Mouse (Mus musculus) heart, embryonic 12.5 days (tissue): ENCODE measurements at regions not wholly inside any gene's neighbourhood (a gene's known extent, or its start where the extent isn't known, plus 50 kb on each side); places are given as distances from the start of the nearest gene placed in this dataset.
A peak's percentile ranks its signal among the peaks of the same experiment; 100 is the strongest.

ENCODE experiments used
- ATAC-seq: fragments of 200-750 bp; cut with Nextera tagmentation; 2 replicates; pipeline ENCODE4 v1.8.0; 2017; ENCODE audit warnings: moderate TSS enrichment, moderate library complexity; ENCODE audit not compliant: insufficient number of reproducible peaks, low FRiP score
- H3K27ac ChIP-seq: fragments of 300-500 bp; sonication (generic); 2 replicates; pipeline ENCODE4 v1.5.1; 2016; ENCODE audit warnings: mild to moderate bottlenecking, moderate library complexity; ENCODE audit not compliant: poor library complexity, severe bottlenecking
- H3K27me3 ChIP-seq: fragments of 300-500 bp; sonication (generic); replicated peaks from 2 replicates; pipeline ENCODE4 v1.6.1; 2016; ENCODE audit warnings: mild to moderate bottlenecking, moderate library complexity
- H3K36me3 ChIP-seq: fragments of 300-500 bp; sonication (generic); 2 replicates; pipeline ENCODE4 v1.6.1; 2016; ENCODE audit warnings: mild to moderate bottlenecking, moderate library complexity
- H3K4me1 ChIP-seq: fragments of 300-500 bp; sonication (generic); replicated peaks from 2 replicates; pipeline ENCODE4 v1.6.1; 2016; ENCODE audit warnings: mild to moderate bottlenecking
- H3K4me2 ChIP-seq: fragments of 300-500 bp; sonication (generic); 2 replicates; pipeline ENCODE4 v1.6.1; 2016; ENCODE audit warnings: mild to moderate bottlenecking, moderate library complexity
- H3K4me3 ChIP-seq: fragments of 300-500 bp; sonication (generic); 2 replicates; pipeline ENCODE4 v1.5.1; 2016; ENCODE audit warnings: mild to moderate bottlenecking
- H3K9ac ChIP-seq: fragments of 300-500 bp; sonication (generic); 2 replicates; pipeline ENCODE4 v1.6.1; 2016; ENCODE audit warnings: mild to moderate bottlenecking, moderate library complexity
- H3K9me3 ChIP-seq: fragments of 300-500 bp; sonication (generic); replicated peaks from 2 replicates; pipeline ENCODE4 v1.6.1; 2016; ENCODE audit warnings: mild to moderate bottlenecking, moderate library complexity
- WGBS: fragments of 180-500 bp; shearing (Covaris S2); methylation state at CpG from one replicate; pipeline ENCODE4 v1.1.7; 2016; 5-methylcytosine and 5-hydroxymethylcytosine counted together

DNA sequence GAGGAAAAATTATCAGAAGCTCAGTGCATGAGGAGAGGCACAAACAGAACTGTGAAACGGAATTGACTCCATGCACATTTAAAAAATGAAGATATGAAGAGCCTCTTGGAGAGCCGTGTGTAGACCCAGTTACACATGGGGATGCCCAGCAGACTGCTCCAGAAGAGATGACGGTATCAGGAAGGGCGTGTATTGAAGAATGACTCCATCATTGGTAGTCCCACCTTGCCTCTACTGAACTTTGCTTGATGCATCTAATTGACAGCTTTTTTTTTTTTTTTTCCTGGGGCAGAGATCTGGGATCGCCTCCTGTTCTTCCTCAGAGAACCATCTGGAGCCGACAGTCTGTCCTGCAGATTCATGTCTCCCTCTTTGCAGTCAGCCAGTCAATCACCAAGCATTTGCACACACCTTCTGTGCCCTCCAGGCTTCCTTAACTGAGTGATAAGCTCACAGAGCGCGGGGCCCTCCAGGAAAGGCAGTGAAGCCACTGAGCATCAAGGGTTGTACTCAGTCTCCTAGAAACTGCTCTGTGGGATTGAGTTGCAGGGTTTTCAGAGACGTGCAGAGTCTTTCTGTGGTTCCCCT lies 57.6 kb upstream of the D1Pas1 start:
- WGBS: 48% methylated on average over 9 of the region's 9 CpGs
- no peak overlapping the region for H3K27ac ChIP-seq
- ATAC-seq: no peak

GRCm38 (mm10) chr1:186909073-186909472 lies 58.1 kb upstream of the D1Pas1 start:
- 88% methylated on average over 9 of the region's 9 CpGs for WGBS
- no peak for ATAC-seq
- Histone ChIP-seq H3K4me2 (no peak overlapping the region), H3K9me3 (no peaks in the 10 kb centered on the region), H3K4me3 (no peak overlapping the region), H3K27ac (no peak overlapping the region), H3K4me1 (no peaks in the 10 kb centered on the region), H3K27me3 (no peaks in the 10 kb centered on the region), H3K9ac (no peak overlapping the region), H3K36me3 (no peaks in the 10 kb centered on the region)

More for the DNA sequence above, 57.6 kb upstream of the D1Pas1 start:
- no peaks in the 10 kb centered on the region for H3K9me3 ChIP-seq
- no peak overlapping the region for H3K4me2 ChIP-seq
- no peaks in the 10 kb centered on the region for H3K27me3 ChIP-seq
- H3K9ac ChIP-seq: no peak overlapping the region
- H3K4me3 ChIP-seq: no peak overlapping the region
- H3K36me3 ChIP-seq: no peaks in the 10 kb centered on the region
- no peaks in the 10 kb centered on the region for H3K4me1 ChIP-seq

DNA sequence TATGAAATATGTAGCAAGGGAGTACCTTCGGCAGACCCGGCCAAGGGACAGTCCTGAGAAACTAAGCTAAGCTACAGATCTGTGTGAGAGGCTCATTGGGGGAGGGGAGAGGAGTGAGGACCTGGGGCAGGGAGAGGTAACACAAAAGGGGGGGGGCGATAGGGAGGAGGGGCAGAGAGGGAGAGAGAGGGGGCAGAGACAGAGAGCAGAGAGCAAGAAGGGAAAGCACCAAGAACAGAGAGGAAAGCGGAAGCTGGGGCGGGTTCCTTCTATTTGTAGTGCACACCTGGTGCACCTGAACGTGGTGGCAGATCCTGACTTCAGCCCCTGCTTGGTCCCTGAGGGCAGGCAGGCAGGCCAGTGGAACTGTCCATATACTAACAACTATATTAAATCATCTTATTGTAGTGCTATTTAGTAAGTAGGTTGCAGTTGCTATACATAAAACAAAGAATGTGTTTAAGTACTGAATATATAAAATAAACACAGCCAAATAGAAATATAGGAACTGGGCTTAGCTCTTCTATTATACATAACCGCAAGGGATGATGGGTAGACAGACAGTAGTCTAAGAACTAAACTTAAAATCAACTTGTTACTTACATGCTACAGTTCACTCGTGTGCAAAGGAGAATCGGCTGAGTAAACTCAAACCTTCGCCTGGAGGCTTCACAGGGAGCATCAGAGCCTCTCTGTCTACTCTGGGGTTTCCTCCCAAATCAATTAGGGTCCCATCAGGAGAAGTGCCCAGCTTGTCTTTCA lies 59.6 kb upstream of the D1Pas1 start:
- no peak for ATAC-seq
- H3K27me3 ChIP-seq: no peaks in the 10 kb centered on the region
- no peaks in the 10 kb centered on the region for H3K4me1 ChIP-seq
- 76% methylated on average over 9 of the region's 10 CpGs for WGBS
- H3K4me3 ChIP-seq: no peak overlapping the region
- H3K9me3 ChIP-seq: no peaks in the 10 kb centered on the region
- no peak overlapping the region for H3K27ac ChIP-seq
- no peak overlapping the region for H3K4me2 ChIP-seq
- H3K9ac ChIP-seq: no peak overlapping the region
- H3K36me3 ChIP-seq: no peaks in the 10 kb centered on the region

GRCm38 (mm10) chr1:186905942-186906341 lies 61.3 kb upstream of the D1Pas1 start:
- H3K9ac ChIP-seq: no peak overlapping the region
- WGBS: 85% methylated on average over 7 of the region's 7 CpGs
- no peaks in the 10 kb centered on the region for H3K36me3 ChIP-seq
- H3K4me1 ChIP-seq: no peaks in the 10 kb centered on the region
- no peak for ATAC-seq
- H3K4me2 ChIP-seq: no peak overlapping the region
- H3K4me3 ChIP-seq: no peak overlapping the region
- no peaks in the 10 kb centered on the region for H3K9me3 ChIP-seq
- H3K27me3 ChIP-seq: no peaks in the 10 kb centered on the region
- no peak overlapping the region for H3K27ac ChIP-seq

DNA sequence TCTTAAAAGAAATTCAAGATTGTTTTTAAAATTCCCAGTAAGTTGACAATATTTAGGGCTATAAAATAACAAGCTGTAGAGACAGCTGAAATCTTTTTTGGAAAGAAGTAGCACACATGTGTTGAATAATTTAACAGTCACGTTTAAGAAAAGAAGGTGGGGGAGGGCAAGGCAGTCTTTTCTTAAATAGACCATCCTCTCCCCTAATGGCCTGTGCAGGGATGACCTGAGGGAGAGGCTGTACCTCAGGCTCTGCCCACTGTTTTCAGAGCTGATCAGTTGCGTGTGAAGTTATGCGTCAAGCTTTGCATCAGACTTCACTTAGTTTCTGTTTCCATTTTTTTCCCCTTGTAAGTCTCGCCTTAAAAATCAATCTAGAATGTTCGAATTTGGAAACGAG lies 65.7 kb upstream of the D1Pas1 start:
- 77% methylated on average over 6 of the region's 6 CpGs for WGBS
- H3K4me1 ChIP-seq: no peaks in the 10 kb centered on the region
- H3K9me3 ChIP-seq: no peaks in the 10 kb centered on the region
- no peak for ATAC-seq
- no peak overlapping the region for H3K27ac ChIP-seq
- H3K9ac ChIP-seq: no peak overlapping the region
- H3K4me2 ChIP-seq: no peak overlapping the region
- H3K36me3 ChIP-seq: no peaks in the 10 kb centered on the region
- H3K27me3 ChIP-seq: no peaks in the 10 kb centered on the region
- H3K4me3 ChIP-seq: no peak overlapping the region

DNA sequence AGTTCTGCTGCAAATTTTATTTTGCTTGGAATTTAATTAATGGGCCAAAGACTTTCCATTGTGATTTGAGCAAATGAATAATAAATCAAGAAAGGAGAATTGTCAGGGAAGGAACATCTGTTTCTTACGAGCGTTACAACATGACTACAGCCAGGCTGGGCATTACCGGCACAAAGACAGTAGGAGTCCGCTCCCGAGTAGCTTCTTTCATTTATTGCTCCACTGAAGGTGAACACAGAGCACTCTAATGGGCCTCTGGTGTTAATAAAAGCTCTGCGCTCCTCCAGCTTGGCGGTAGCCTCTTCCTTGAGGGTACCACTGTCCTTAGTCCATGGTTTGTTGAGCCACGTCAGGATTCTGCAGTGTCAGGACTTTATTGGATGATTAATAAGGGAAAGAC lies 69.0 kb upstream of the D1Pas1 start:
- Histone ChIP-seq H3K9ac (no peak overlapping the region), H3K4me3 (no peak overlapping the region)
- WGBS: 85% methylated on average over 8 of the region's 8 CpGs

DNA sequence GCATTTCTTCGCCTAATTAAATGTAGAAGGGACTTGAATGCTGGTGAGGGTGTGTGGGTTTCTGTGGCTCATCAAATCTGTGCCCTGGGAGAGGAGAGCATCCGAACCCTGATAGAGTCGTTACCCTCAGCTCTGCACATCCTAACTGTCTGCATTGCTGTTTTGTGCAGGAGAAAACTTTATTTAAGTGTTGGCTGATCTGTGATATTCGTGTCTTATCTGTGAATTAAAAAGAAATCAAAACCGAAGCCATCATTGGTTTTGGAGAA lies 77.7 kb upstream of the D1Pas1 start:
- no peak overlapping the region for H3K27ac ChIP-seq

More for the DNA sequence above, 69.0 kb upstream of the D1Pas1 start:
- Histone ChIP-seq H3K27ac (no peak overlapping the region), H3K4me2 (no peak overlapping the region), H3K9me3 (no peaks in the 10 kb centered on the region; the same call in 1 of the 2 replicates), H3K4me1 (no peaks in the 10 kb centered on the region), H3K36me3 (no peaks in the 10 kb centered on the region), H3K27me3 (no peaks in the 10 kb centered on the region)
- no peak for ATAC-seq

GRCm38 (mm10) chr1:186888767-186889583 lies 78.2 kb upstream of the D1Pas1 start:
- peaks cover 15% of the 10 kb centered on the region for H3K4me1 ChIP-seq
- H3K36me3 ChIP-seq: no peaks in the 10 kb centered on the region
- H3K9me3 ChIP-seq: peaks cover 11% of the 10 kb centered on the region
- no peak overlapping the region for H3K9ac ChIP-seq
- no peaks in the 10 kb centered on the region for H3K27me3 ChIP-seq
- peak overlapping the region; percentile 52 for H3K4me2 ChIP-seq
- 0 out of 2 replicates have a peak, but pooled peaks have one; percentile 45 for ATAC-seq
- H3K4me3 ChIP-seq: no peak overlapping the region
- 41% methylated on average over 11 of the region's 11 CpGs for WGBS
- H3K27ac ChIP-seq: peak overlapping the region; percentile 73

More for the DNA sequence above, 77.7 kb upstream of the D1Pas1 start:
- Histone ChIP-seq H3K9me3 (peaks cover 11% of the 10 kb centered on the region), H3K9ac (no peak overlapping the region), H3K4me3 (no peak overlapping the region), H3K36me3 (no peaks in the 10 kb centered on the region), H3K4me2 (no peak overlapping the region), H3K27me3 (no peaks in the 10 kb centered on the region), H3K4me1 (peaks cover 15% of the 10 kb centered on the region)
- WGBS: 72% methylated on average over 5 of the region's 5 CpGs
- ATAC-seq: no peak

DNA sequence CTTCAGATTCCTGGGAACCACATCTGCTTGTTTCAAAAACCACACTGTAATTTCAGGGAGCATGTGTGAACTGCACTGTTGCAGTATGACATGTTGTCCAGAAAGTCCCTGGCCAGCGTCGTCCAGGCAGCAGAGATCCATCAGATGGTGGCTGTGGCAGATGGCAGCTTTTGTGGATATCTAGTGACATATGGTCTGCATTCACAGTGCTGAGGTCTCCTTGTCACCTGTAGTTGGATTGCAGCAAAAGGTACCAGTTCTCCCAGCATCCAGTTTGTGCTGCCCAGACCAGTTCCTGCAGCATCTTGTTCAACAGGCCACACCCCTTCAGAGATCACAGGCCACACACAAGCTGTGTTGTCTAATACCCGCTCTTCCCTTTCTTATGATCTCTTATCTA lies 80.1 kb upstream of the D1Pas1 start:
- H3K36me3 ChIP-seq: no peaks in the 10 kb centered on the region
- 63% methylated on average over 3 of the region's 3 CpGs for WGBS
- H3K4me2 ChIP-seq: no peak overlapping the region
- peaks cover 4% of the 10 kb centered on the region; the same call in 1 of the 2 replicates for H3K9me3 ChIP-seq
- peaks cover 15% of the 10 kb centered on the region for H3K4me1 ChIP-seq
- H3K27me3 ChIP-seq: no peaks in the 10 kb centered on the region
- ATAC-seq: no peak
- no peak overlapping the region for H3K9ac ChIP-seq
- H3K4me3 ChIP-seq: no peak overlapping the region
- H3K27ac ChIP-seq: no peak overlapping the region

- H3K27ac ChIP-seq: no peak overlapping the region
- no peaks in the 10 kb centered on the region for H3K9me3 ChIP-seq
- 75% methylated on average over 2 of the region's 2 CpGs for WGBS
- no peak for ATAC-seq
- H3K9ac ChIP-seq: no peak overlapping the region
- no peak overlapping the region for H3K4me2 ChIP-seq
- no peaks in the 10 kb centered on the region for H3K27me3 ChIP-seq
- no peaks in the 10 kb centered on the region for H3K4me1 ChIP-seq
- H3K36me3 ChIP-seq: no peaks in the 10 kb centered on the region
- no peak overlapping the region for H3K4me3 ChIP-seq
These were observed 86.8 kb upstream of the D1Pas1 start for GRCm38 (mm10) chr1:186880391-186880790.

- H3K4me1 ChIP-seq: no peaks in the 10 kb centered on the region
- no peaks in the 10 kb centered on the region for H3K27me3 ChIP-seq
- H3K4me3 ChIP-seq: no peak overlapping the region
- ATAC-seq: no peak
- no peaks in the 10 kb centered on the region for H3K36me3 ChIP-seq
- WGBS: 85% methylated on average over 10 of the region's 10 CpGs
- H3K9me3 ChIP-seq: no peaks in the 10 kb centered on the region
- no peak overlapping the region for H3K27ac ChIP-seq
- no peak overlapping the region for H3K9ac ChIP-seq
- H3K4me2 ChIP-seq: no peak overlapping the region
These were observed 106.4 kb upstream of the D1Pas1 start for GRCm38 (mm10) chr1:186860608-186861444.
